ENCODE assay signal across 11 mouse cellular contexts in the genomic region with DNA sequence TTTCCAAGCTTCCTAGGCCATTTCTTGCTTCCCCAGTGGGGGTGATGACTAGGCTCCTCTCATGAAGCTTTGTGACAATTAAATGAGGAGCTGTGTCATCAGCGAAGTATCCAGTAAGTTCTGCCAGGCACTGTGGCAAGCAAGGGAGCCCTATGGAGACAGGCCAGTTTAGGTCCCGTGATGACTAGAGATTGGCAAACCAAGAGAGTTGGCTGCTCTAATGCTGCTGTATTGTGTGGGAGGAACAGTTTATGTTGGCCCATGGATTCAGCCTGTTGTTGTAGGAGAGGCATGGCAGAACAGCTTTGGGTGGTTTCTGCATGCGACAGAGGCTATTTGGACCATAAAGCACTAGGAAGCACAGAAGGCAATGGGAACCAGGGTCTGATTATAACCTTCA.
DNase-seq lines count a peak whose midpoint lies in the region; ATAC-seq lines count a peak whose summit lies in the region.
"Had no signal": no experiment of that assay in that cellular context is flagged by ENCODE, and none has a peak within 500 bp of the region (broad histone marks: within the 10 kb centered on the region; RNA-seq: fewer than 3 reads in every experiment).

No protein-coding gene starts in this region.

- no peak for ATAC-seq in intestine, embryonic 15.5 days

- peak; percentile 31 for DNase-seq in left cerebral cortex, postnatal 4 days
- DNase-seq in left cerebral cortex, adult 11 months (ENCODE audit: low spot score) = no peak
- peak; percentile 93 for DNase-seq in fibroblast of lung, adult 2 months (ENCODE audit: low read depth)
- peak; percentile 59 to 68 for DNase-seq in heart, postnatal 14 days
- DNase-seq in lung, postnatal 36 days = peak; percentile 29
- no peak for DNase-seq in thymus, adult 18-20 months
- DNase-seq: kidney, adult 8-10 months; thymus, postnatal 4 days had no signal

- H3K27me3 ChIP-seq in intestine, embryonic 15.5 days (replicated peaks) = no peaks in the 10 kb centered on the region
- H3K27me3 ChIP-seq: heart, embryonic 13.5 days had no signal

- H3K9me3 ChIP-seq in intestine, embryonic 15.5 days = no peaks in the 10 kb centered on the region

- 87% methylated on average over 3 of the region's 3 CpGs for WGBS in intestine, embryonic 15.5 days

- H3K4me3 ChIP-seq in intestine, embryonic 15.5 days (replicated peaks) = no peak overlapping the region
- H3K4me3 ChIP-seq: heart, embryonic 13.5 days had no signal

- no peaks in the 10 kb centered on the region for H3K4me1 ChIP-seq in intestine, embryonic 15.5 days (replicated peaks)
- H3K4me1 ChIP-seq: heart, embryonic 13.5 days had no signal

- H3K9ac ChIP-seq in intestine, embryonic 15.5 days = no peak overlapping the region
- H3K9ac ChIP-seq: heart, embryonic 13.5 days had no signal

- no peaks in the 10 kb centered on the region for H3K36me3 ChIP-seq in intestine, embryonic 15.5 days
- H3K36me3 ChIP-seq: G1E; heart, embryonic 13.5 days had no signal

- intact Hi-C loops in left cerebral cortex, postnatal 4 days (cut with DNase I) = no loop called here
- intact Hi-C loops in heart, postnatal 14 days (cut with DNase I) = no loop called here

- no peak overlapping the region for H3K27ac ChIP-seq in intestine, embryonic 15.5 days
- H3K27ac ChIP-seq: heart, embryonic 13.5 days had no signal

- no peak overlapping the region for H3K4me2 ChIP-seq in intestine, embryonic 15.5 days (replicated peaks)
- H3K4me2 ChIP-seq: heart, embryonic 13.5 days had no signal

Comparison
In these comparisons a context has a peak if more than half of its experiments do, and no peak if none do; other contexts are left out.
1. DNase-seq: peak in left cerebral cortex, postnatal 4 days (single experiment), fibroblast of lung, adult 2 months (single experiment), heart, postnatal 14 days (2 of 2) and lung, postnatal 36 days (single experiment); none in left cerebral cortex, adult 11 months (single experiment) and thymus, adult 18-20 months (0 of 2).